Mouse (Mus musculus) embryonic facial prominence, embryonic 13.5 days (tissue): ENCODE results near the gene Arglu1. TPM values are rescaled to one million over a fixed set of nuclear protein-coding genes. Genes with fewer than 3 reads are reported as not detected.

Experiments used
- ATAC-seq: fragments of 200-750 bp; cut with Nextera tagmentation; 2 replicates; pipeline ENCODE4 v1.8.0; 2017; ENCODE audit warnings: low read depth; ENCODE audit not compliant: insufficient number of reproducible peaks, insufficient read depth, low FRiP score, low TSS enrichment
- H3K27ac ChIP-seq: fragments of 300-500 bp; sonication (generic); 2 replicates; pipeline ENCODE4 v1.5.1; 2015; ENCODE audit warnings: moderate library complexity, mild to moderate bottlenecking, inconsistent platforms
- H3K27me3 ChIP-seq: fragments of 300-500 bp; sonication (generic); 2 replicates; pipeline ENCODE4 v1.6.1; 2015; ENCODE audit warnings: mild to moderate bottlenecking, inconsistent platforms
- H3K36me3 ChIP-seq: fragments of 300-500 bp; sonication (generic); 2 replicates; pipeline ENCODE4 v1.6.1; 2015; ENCODE audit warnings: mild to moderate bottlenecking, inconsistent platforms
- H3K4me1 ChIP-seq: fragments of 300-500 bp; sonication (generic); 2 replicates; pipeline ENCODE4 v1.6.1; 2015; ENCODE audit warnings: inconsistent platforms
- H3K4me2 ChIP-seq: fragments of 300-500 bp; sonication (generic); 2 replicates; pipeline ENCODE4 v1.6.1; 2015; ENCODE audit warnings: moderate library complexity, mild to moderate bottlenecking, inconsistent platforms
- H3K4me3 ChIP-seq: fragments of 300-500 bp; sonication (generic); 2 replicates; pipeline ENCODE4 v1.5.1; 2015; ENCODE audit warnings: mild to moderate bottlenecking, inconsistent platforms
- H3K9ac ChIP-seq: fragments of 300-500 bp; sonication (generic); 2 replicates; pipeline ENCODE4 v1.6.1; 2015; ENCODE audit warnings: mild to moderate bottlenecking, inconsistent platforms
- H3K9me3 ChIP-seq: fragments of 300-500 bp; sonication (generic); 2 replicates; pipeline ENCODE4 v1.6.1; 2016; ENCODE audit warnings: inconsistent platforms
- WGBS: fragments of 180-500 bp; shearing (Covaris S2); methylation state at CpG from one replicate; pipeline ENCODE4 v1.1.7; 2015; ENCODE audit warnings: mixed read lengths; 5-methylcytosine and 5-hydroxymethylcytosine counted together
- polyA plus RNA-seq: library from polyadenylated mRNA; unstranded; fragments of >200 nt; fragmentation: Nextera tagmentation; extraction: Ambion mirVana; gene quantifications from 2 replicates; pipeline ENCODE4 v1.2.1, GENCODE M21; 2015

Arglu1 gene
- polyA plus RNA-seq, 1 experiment from 2014 or later: 184 TPM

DNA sequence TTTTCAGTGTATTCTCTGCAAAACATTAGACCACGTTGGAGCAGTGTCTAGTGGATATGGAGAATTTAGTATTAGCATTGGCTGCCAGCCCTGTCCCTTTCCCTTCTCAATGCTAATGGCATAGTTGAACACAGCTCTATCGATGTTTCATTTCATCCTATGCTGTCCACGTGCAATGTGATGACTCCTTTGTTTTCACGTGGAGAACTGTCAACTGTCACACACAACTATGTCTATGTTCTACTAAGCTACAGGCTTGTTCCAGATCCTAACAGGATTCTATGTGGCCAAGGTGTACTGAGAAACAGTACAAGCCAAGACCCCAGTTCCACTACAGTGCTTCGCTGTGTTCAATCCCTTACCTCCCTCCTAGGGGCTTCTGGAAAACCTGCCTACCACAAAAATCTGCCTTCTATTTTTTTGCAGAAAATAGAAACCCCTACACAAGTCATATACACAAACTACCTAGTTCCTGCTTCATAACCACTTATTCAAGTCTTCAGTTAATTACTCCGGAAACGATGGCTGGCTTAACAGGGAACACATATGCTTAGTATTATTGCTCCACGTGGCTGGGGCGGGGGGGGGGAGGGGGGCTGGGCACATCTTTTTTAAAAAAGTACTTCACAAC is 1.4 kb downstream of the Arglu1 start:
- Histone ChIP-seq H3K36me3 (no peaks in the 10 kb centered on the region), H3K4me2 (peak overlapping the region; percentile 71), H3K4me1 (peaks cover 34% of the 10 kb centered on the region), H3K4me3 (peak overlapping the region; percentile 89), H3K9me3 (no peaks in the 10 kb centered on the region), H3K9ac (peak overlapping the region; percentile 100), H3K27me3 (no peaks in the 10 kb centered on the region), H3K27ac (0 out of 2 replicates have a peak overlapping the region, but pooled peaks have one; percentile 98)
- no peak for ATAC-seq
- WGBS: 10% methylated on average over 9 of the region's 9 CpGs

DNA sequence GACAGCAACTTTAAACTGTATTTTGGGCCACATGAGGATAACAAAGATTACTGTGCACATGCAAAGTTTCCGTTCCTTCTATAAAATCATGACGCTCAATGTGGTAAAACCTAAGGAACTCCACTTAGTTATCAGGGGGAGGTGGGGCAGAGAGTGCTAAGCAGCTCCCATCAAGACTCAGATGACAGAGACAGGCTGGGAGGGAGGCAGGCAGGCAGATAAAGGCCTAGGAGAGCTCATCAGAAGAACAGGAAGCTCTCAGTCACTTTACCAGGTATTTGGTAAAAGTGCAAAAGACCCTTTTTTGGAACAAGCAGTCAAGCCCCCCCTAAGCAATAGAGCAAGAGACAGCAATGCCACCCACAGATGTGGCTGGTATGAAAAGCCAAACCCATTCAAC is 4.8 kb downstream of the Arglu1 start:
- no peak for ATAC-seq
- 83% methylated on average over 2 of the region's 2 CpGs for WGBS
- Histone ChIP-seq H3K36me3 (peaks cover 28% of the 10 kb centered on the region), H3K9me3 (no peaks in the 10 kb centered on the region), H3K4me2 (no peak overlapping the region), H3K27me3 (no peaks in the 10 kb centered on the region), H3K4me3 (no peak overlapping the region), H3K9ac (no peak overlapping the region), H3K27ac (no peak overlapping the region), H3K4me1 (peaks cover 34% of the 10 kb centered on the region)

- Histone ChIP-seq H3K4me2 (no peak overlapping the region), H3K4me3 (no peak overlapping the region), H3K9ac (no peak overlapping the region), H3K36me3 (peaks cover 45% of the 10 kb centered on the region), H3K4me1 (peaks cover 21% of the 10 kb centered on the region), H3K27ac (no peak overlapping the region), H3K27me3 (no peaks in the 10 kb centered on the region), H3K9me3 (no peaks in the 10 kb centered on the region)
- ATAC-seq: no peak
- 88% methylated on average over 3 of the region's 3 CpGs for WGBS
These were observed 7.6 kb downstream of the Arglu1 start for GRCm38 (mm10) chr8:8682697-8683096.

GRCm38 (mm10) chr8:8678236-8678635 is 12.1 kb downstream of the Arglu1 start:
- ATAC-seq: no peak
- 89% methylated on average over 3 of the region's 3 CpGs for WGBS
- H3K9me3 ChIP-seq: no peaks in the 10 kb centered on the region
- no peak overlapping the region for H3K4me2 ChIP-seq
- H3K27me3 ChIP-seq: no peaks in the 10 kb centered on the region
- H3K27ac ChIP-seq: no peak overlapping the region
- H3K4me1 ChIP-seq: 0 out of 2 replicates have a peak, but pooled peaks cover 3% of the 10 kb centered on the region
- H3K4me3 ChIP-seq: no peak overlapping the region
- no peak overlapping the region for H3K9ac ChIP-seq
- peaks cover 75% of the 10 kb centered on the region for H3K36me3 ChIP-seq

DNA sequence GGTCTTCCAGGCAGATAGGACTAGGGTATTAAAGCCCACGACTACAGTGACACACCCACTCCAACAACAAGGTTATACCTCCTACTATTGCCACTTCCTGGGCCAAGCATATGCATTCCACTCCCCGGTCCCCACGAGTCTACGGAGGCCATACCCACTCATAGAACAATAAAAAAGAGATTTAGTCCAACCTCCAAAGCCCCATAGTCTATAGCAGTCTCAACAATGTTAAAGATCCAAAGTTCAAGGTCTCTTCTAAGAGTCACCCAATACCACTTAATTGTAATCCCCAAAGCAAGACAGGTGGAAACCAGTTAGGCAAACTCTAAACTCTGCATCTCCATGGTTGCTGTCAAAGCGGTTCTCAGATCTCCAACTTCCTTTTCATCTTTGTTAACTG is 15.5 kb downstream of the Arglu1 start:
- Histone ChIP-seq H3K27me3 (no peaks in the 10 kb centered on the region), H3K4me1 (0 out of 2 replicates have a peak, but pooled peaks cover 3% of the 10 kb centered on the region), H3K4me2 (no peak overlapping the region), H3K36me3 (peaks cover 65% of the 10 kb centered on the region), H3K9ac (no peak overlapping the region), H3K9me3 (no peaks in the 10 kb centered on the region), H3K4me3 (no peak overlapping the region), H3K27ac (no peak overlapping the region)
- ATAC-seq: no peak
- 80% methylated on average over 5 of the region's 5 CpGs for WGBS

DNA sequence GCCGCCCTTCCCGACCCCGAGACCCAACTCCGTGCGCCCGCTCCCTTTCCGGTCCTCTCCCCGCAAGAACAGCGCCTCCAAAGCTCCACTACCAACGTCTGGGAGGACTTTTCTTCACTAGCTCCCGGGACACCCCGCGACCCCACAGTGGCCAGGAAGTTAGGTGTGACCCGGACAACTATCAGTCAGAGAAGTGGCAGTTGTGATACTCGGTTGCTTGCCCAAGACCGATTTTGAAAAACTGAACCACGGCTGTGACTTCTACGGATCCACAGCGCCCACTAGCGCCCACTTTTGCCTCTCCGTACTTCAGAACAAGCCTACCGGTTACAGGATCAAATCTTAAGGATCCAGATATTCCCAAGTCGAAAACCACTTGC is 28.6 kb downstream of the Arglu1 start:
- peak; percentile 2; the same call in 1 of the 2 replicates for ATAC-seq
- Histone ChIP-seq H3K4me2 (peak overlapping the region; percentile 86), H3K4me3 (peak overlapping the region; percentile 95), H3K9ac (peak overlapping the region; percentile 98), H3K36me3 (peaks cover 12% of the 10 kb centered on the region), H3K27ac (peak overlapping the region; percentile 74), H3K9me3 (no peaks in the 10 kb centered on the region), H3K4me1 (peaks cover 15% of the 10 kb centered on the region), H3K27me3 (no peaks in the 10 kb centered on the region)
- under 1% methylated on average over 23 of the region's 23 CpGs for WGBS

- H3K4me2 ChIP-seq: peak within 1 kb of the TSS; percentile 86
- no peaks in the 10 kb centered on the region for H3K9me3 ChIP-seq
- peak within 1 kb of the TSS; percentile 89 for H3K27ac ChIP-seq
- H3K27me3 ChIP-seq: no peaks in the 10 kb centered on the region
- H3K9ac ChIP-seq: peak within 1 kb of the TSS; percentile 98
- peaks cover 8% of the 10 kb centered on the region for H3K36me3 ChIP-seq
- WGBS: 0% methylated on average over 59 of the region's 70 CpGs
- ATAC-seq: peak; percentile 93
- peak within 1 kb of the TSS; percentile 95 for H3K4me3 ChIP-seq
- H3K4me1 ChIP-seq: peaks cover 21% of the 10 kb centered on the region
These were observed 29.1 kb downstream of the Arglu1 start, which contains the start of gene Efnb2 for GRCm38 (mm10) chr8:8661103-8661758. Gene Efnb2 (minus strand): TSS chr8:8661242.

DNA sequence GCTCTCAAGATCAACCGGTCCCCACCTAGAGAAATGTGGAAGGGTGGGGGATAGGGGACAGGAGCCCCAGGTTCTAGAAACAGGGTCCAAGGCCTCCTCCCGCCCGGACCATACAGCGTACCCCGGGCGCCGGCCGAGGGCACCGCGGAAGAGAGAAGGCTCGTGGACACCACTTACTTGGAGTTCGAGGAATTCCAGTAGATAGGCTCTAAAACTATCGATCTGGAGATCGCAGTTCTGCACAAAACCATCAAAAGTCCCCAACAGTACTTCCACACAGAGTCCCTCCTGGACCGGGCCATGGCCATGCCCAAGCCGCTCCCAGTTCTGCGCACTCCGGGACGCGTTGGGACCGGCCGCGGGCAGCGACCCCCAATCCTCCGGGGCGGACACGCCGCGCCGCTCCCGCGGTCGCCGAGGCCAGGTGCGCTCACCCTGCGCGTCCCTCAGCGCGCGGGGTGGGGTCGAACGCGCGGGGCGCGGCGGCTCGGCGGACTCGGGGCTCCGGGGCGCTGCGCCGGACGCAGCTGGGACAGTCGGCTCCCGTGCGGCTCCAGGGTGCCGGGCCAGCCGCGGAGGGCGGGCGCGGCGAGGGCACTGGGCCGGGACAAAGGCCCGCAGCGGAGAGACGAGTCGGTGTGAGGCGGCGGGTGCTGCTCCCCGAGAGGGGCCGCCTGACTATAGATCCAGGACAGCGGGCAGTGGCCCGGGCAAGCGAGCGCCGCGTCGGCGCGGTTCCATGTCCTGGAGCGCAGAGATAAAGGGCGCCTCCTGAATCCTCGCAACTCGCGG is 29.8 kb downstream of the Arglu1 start:
- H3K9me3 ChIP-seq: no peaks in the 10 kb centered on the region
- peaks cover 4% of the 10 kb centered on the region; the same call in 1 of the 2 replicates for H3K36me3 ChIP-seq
- WGBS: under 1% methylated on average over 88 of the region's 88 CpGs
- H3K4me3 ChIP-seq: peak overlapping the region; percentile 95
- H3K27ac ChIP-seq: peak overlapping the region; percentile 89
- peaks cover 28% of the 10 kb centered on the region for H3K4me1 ChIP-seq
- ATAC-seq: peak; percentile 4
- peak overlapping the region; percentile 86 for H3K4me2 ChIP-seq
- no peaks in the 10 kb centered on the region for H3K27me3 ChIP-seq
- H3K9ac ChIP-seq: peak overlapping the region; percentile 98

GRCm38 (mm10) chr8:8659503-8660306 is 30.6 kb downstream of the Arglu1 start:
- H3K9ac ChIP-seq: peak overlapping the region; percentile 98
- H3K36me3 ChIP-seq: no peaks in the 10 kb centered on the region
- H3K4me1 ChIP-seq: peaks cover 35% of the 10 kb centered on the region
- peak overlapping the region; percentile 95 for H3K4me3 ChIP-seq
- H3K27ac ChIP-seq: peak overlapping the region; percentile 89
- no peaks in the 10 kb centered on the region for H3K27me3 ChIP-seq
- no peaks in the 10 kb centered on the region for H3K9me3 ChIP-seq
- peak overlapping the region; percentile 86 for H3K4me2 ChIP-seq
- ATAC-seq: no peak
- under 1% methylated on average over 53 of the region's 53 CpGs for WGBS

GRCm38 (mm10) chr8:8658426-8659224 is 31.7 kb downstream of the Arglu1 start:
- peak overlapping the region; percentile 86 for H3K4me2 ChIP-seq
- H3K9me3 ChIP-seq: no peaks in the 10 kb centered on the region
- H3K27ac ChIP-seq: peak overlapping the region; percentile 89
- peaks cover 45% of the 10 kb centered on the region for H3K4me1 ChIP-seq
- no peaks in the 10 kb centered on the region for H3K36me3 ChIP-seq
- WGBS: 1% methylated on average over 19 of the region's 19 CpGs
- H3K27me3 ChIP-seq: no peaks in the 10 kb centered on the region
- H3K4me3 ChIP-seq: peak overlapping the region; percentile 95
- no peak for ATAC-seq
- peak overlapping the region; percentile 98 for H3K9ac ChIP-seq
